Mouse (Mus musculus) brain, embryonic 18.5 days (tissue): ENCODE data around the gene Ebi3.
"Not testable (repeated sequence)": the region's sequence is repeated elsewhere in the genome, so short reads cannot be mapped to it uniquely, and the experiment has no call there.

Source experiments
- DNase-seq: peaks from one replicate; pipeline ENCODE4 v3.0.0-alpha.2; 2012; ENCODE audit warnings: low read depth, low spot score

Ebi3 gene

GRCm38 (mm10) chr17:55952447-55953027 lies at the start of gene Ebi3:
Ebi3 (plus strand) TSS chr17:55952640.
- DNase-seq: no peak

- DNase-seq: no peak
These were observed 49.4 kb upstream of the Ebi3 start for GRCm38 (mm10) chr17:55903087-55903486.

GRCm38 (mm10) chr17:55903687-55904086 lies 48.8 kb upstream of the Ebi3 start:
- DNase-seq: no peak

- no peak for DNase-seq
These were observed 48.3 kb upstream of the Ebi3 start for GRCm38 (mm10) chr17:55904131-55904530.

GRCm38 (mm10) chr17:55906669-55907068 lies 45.8 kb upstream of the Ebi3 start:
- no peak for DNase-seq

GRCm38 (mm10) chr17:55931553-55932502 lies 20.6 kb upstream of the Ebi3 start:
- peak; percentile 70 for DNase-seq

GRCm38 (mm10) chr17:55932635-55933034 lies 19.8 kb upstream of the Ebi3 start:
- DNase-seq: no peak

- DNase-seq: no peak
These were observed 19.2 kb upstream of the Ebi3 start for GRCm38 (mm10) chr17:55933191-55933590.

- DNase-seq: not testable (repeated sequence)
These were observed 8.0 kb upstream of the Ebi3 start for GRCm38 (mm10) chr17:55944387-55944865.

- not testable (repeated sequence) for DNase-seq
These were observed 7.4 kb upstream of the Ebi3 start for GRCm38 (mm10) chr17:55944866-55945682.

- DNase-seq: no peak
These were observed 6.7 kb upstream of the Ebi3 start for GRCm38 (mm10) chr17:55945696-55946095.

- no peak for DNase-seq
These were observed 3.8 kb upstream of the Ebi3 start for GRCm38 (mm10) chr17:55948647-55949046.

GRCm38 (mm10) chr17:55949400-55949799 lies 3.0 kb upstream of the Ebi3 start, which contains the start of gene Zfp119b:
Zfp119b (minus strand) TSS chr17:55949500.
- no peak for DNase-seq

GRCm38 (mm10) chr17:55950601-55951000 lies 1.8 kb upstream of the Ebi3 start:
- no peak for DNase-seq

- no peak for DNase-seq
These were observed 399 bp upstream of the Ebi3 start for GRCm38 (mm10) chr17:55952041-55952440.

- DNase-seq: no peak
These were observed 1.3 kb downstream of the Ebi3 start for GRCm38 (mm10) chr17:55953751-55954150.

GRCm38 (mm10) chr17:55954229-55954628 lies 1.8 kb downstream of the Ebi3 start:
- no peak for DNase-seq

GRCm38 (mm10) chr17:55956129-55956528 lies 3.7 kb downstream of the Ebi3 start:
- DNase-seq: peak; percentile 49

GRCm38 (mm10) chr17:55956591-55956990 lies 4.2 kb downstream of the Ebi3 start:
- no peak for DNase-seq

- no peak for DNase-seq
These were observed 4.7 kb downstream of the Ebi3 start for GRCm38 (mm10) chr17:55957168-55957567.

GRCm38 (mm10) chr17:55957726-55958583 lies 5.5 kb downstream of the Ebi3 start:
- no peak for DNase-seq
